Mouse (Mus musculus): ENCODE data around the gene Hmgb1.

Gene Hmgb1

GRCm38 (mm10) chr5:149016261-149016660 lies 168.0 kb downstream of the Hmgb1 start:
- no peak for DNase-seq

- DNase-seq = no peak
These were observed 168.7 kb downstream of the Hmgb1 start for GRCm38 (mm10) chr5:149015335-149016201.

GRCm38 (mm10) chr5:149014600-149015268 lies 169.6 kb downstream of the Hmgb1 start:
- no peak for DNase-seq

- no peak for DNase-seq
These were observed 170.3 kb downstream of the Hmgb1 start for GRCm38 (mm10) chr5:149013817-149014508.

- DNase-seq = no peak
These were observed 175.2 kb downstream of the Hmgb1 start for GRCm38 (mm10) chr5:149009111-149009510.

- no peak for DNase-seq
These were observed 177.0 kb downstream of the Hmgb1 start for GRCm38 (mm10) chr5:149007295-149007646.

GRCm38 (mm10) chr5:149006362-149007294 lies 177.7 kb downstream of the Hmgb1 start:
- peak; percentile 100 for DNase-seq

- DNase-seq = no peak
These were observed 178.5 kb downstream of the Hmgb1 start for GRCm38 (mm10) chr5:149005701-149006361.

- no peak for DNase-seq
These were observed 179.2 kb downstream of the Hmgb1 start for GRCm38 (mm10) chr5:149005083-149005482.

- DNase-seq = no peak
These were observed 181.2 kb downstream of the Hmgb1 start for GRCm38 (mm10) chr5:149003137-149003536.

GRCm38 (mm10) chr5:149002803-149003115 lies 181.5 kb downstream of the Hmgb1 start:
- no peak for DNase-seq

GRCm38 (mm10) chr5:149002034-149002802 lies 182.1 kb downstream of the Hmgb1 start:
- DNase-seq = no peak

GRCm38 (mm10) chr5:148999802-149000201 lies 184.5 kb downstream of the Hmgb1 start:
- DNase-seq = no peak

- no peak for DNase-seq
These were observed 185.8 kb downstream of the Hmgb1 start for GRCm38 (mm10) chr5:148998512-148998911.

- DNase-seq = no peak
These were observed 187.6 kb downstream of the Hmgb1 start for GRCm38 (mm10) chr5:148996709-148997037.
